Mouse (Mus musculus) embryonic facial prominence, embryonic 13.5 days (tissue): ENCODE data around the gene Cyp2a12. TPM values are rescaled to one million over a fixed set of nuclear protein-coding genes. Genes with fewer than 3 reads are reported as not detected.

Experiments
- polyA plus RNA-seq: library from polyadenylated mRNA; unstranded; fragments of >200 nt; fragmentation: Nextera tagmentation; extraction: Ambion mirVana; gene quantifications from 2 replicates; pipeline ENCODE4 v1.2.1, GENCODE M21; 2015

Gene Cyp2a12
- polyA plus RNA-seq, 1 experiment from 2014 or later, result not detected

Other genes starting within 250 kb of the Cyp2a12 start
- 0.84 and 1.8 TPM in 2 replicates for gene Cyp2g1, start 220.2 kb upstream of the Cyp2a12 start, polyA plus RNA-seq
- gene Cyp2a5, start 193.8 kb upstream of the Cyp2a12 start, polyA plus RNA-seq, result 0.56 and 0.70 TPM in 2 replicates
- not detected in 2 replicates for gene Cyp2a22, start 89.7 kb upstream of the Cyp2a12 start, polyA plus RNA-seq
- 8.0 and 15.6 TPM in 2 replicates for gene Cyp2f2, start 90.8 kb downstream of the Cyp2a12 start, polyA plus RNA-seq
- 0.25 and 0.32 TPM in 2 replicates for gene Cyp2t4, start 124.6 kb downstream of the Cyp2a12 start, polyA plus RNA-seq
- gene Egln2, start 137.7 kb downstream of the Cyp2a12 start, polyA plus RNA-seq, result 69.2 and 77.7 TPM in 2 replicates
- 72.2 and 74.2 TPM in 2 replicates for gene Rab4b, start 149.8 kb downstream of the Cyp2a12 start, polyA plus RNA-seq
- gene Gm21983, start 152.0 kb downstream of the Cyp2a12 start, polyA plus RNA-seq, result 2.2 and 5.2 TPM in 2 replicates
- gene Mia, start 152.1 kb downstream of the Cyp2a12 start, polyA plus RNA-seq, result 60.5 and 96.6 TPM in 2 replicates
- 4.1 and 4.5 TPM in 2 replicates for gene BC024978, start 166.7 kb downstream of the Cyp2a12 start, polyA plus RNA-seq
- 292 and 298 TPM in 2 replicates for gene Snrpa, start 167.2 kb downstream of the Cyp2a12 start, polyA plus RNA-seq
- gene Itpkc, start 199.6 kb downstream of the Cyp2a12 start, polyA plus RNA-seq, result 5.7 and 8.3 TPM in 2 replicates
- gene Coq8b, start 203.9 kb downstream of the Cyp2a12 start, polyA plus RNA-seq, result 19.0 and 20.5 TPM in 2 replicates
- gene Numbl, start 229.4 kb downstream of the Cyp2a12 start, polyA plus RNA-seq, result 33.8 and 35.7 TPM in 2 replicates